Mouse (Mus musculus) mesoderm, embryonic 11.5 days (tissue): ENCODE measurements around the gene Tgif2lx1.
"Not testable (repeated sequence)": the region's sequence is repeated elsewhere in the genome, so short reads cannot be mapped to it uniquely, and the experiment has no call there.

Source experiments
- DNase-seq: peaks from one replicate; pipeline ENCODE4 v3.0.0-alpha.2; 2012; ENCODE audit warnings: low read depth, low spot score

Tgif2lx1 gene

GRCm38 (mm10) chrX:118480637-118481036 lies at the start of gene Tgif2lx1:
Gene Tgif2lx1 (minus strand): TSS chrX:118480737.
- DNase-seq, result not testable (repeated sequence)
